Mouse (Mus musculus) forebrain, embryonic 14.5 days (tissue): ENCODE results near the gene Usp46. TPM values are rescaled to one million over a fixed set of nuclear protein-coding genes. Genes with fewer than 3 reads are reported as not detected.

Experiments used
- ATAC-seq: fragments of 200-750 bp; cut with Nextera tagmentation; 2 replicates; pipeline ENCODE4 v1.8.0; 2017; ENCODE audit warnings: mild to moderate bottlenecking, moderate library complexity
- DNase-seq: peaks from one replicate; pipeline ENCODE4 v3.0.0-alpha.2; 2015; ENCODE audit warnings: low spot score
- H3K27ac ChIP-seq: fragments of 300-500 bp; sonication (generic); 2 replicates; pipeline ENCODE4 v1.5.1; 2014; ENCODE audit warnings: low read depth, mild to moderate bottlenecking, control low read depth, low read length, moderate library complexity
- H3K27me3 ChIP-seq: fragments of 300-500 bp; sonication (generic); replicated peaks from 2 replicates; pipeline ENCODE4 v1.6.1; 2014; ENCODE audit warnings: low read length, control low read depth, mixed read lengths; ENCODE audit not compliant: control insufficient read depth, insufficient read depth
- H3K36me3 ChIP-seq: fragments of 300-500 bp; sonication (generic); 2 replicates; pipeline ENCODE4 v1.6.1; 2014; ENCODE audit warnings: low read length, control low read depth; ENCODE audit not compliant: control insufficient read depth, insufficient read depth
- H3K4me1 ChIP-seq: fragments of 300-500 bp; sonication (generic); 2 replicates; pipeline ENCODE4 v1.6.1; 2014; ENCODE audit warnings: antibody characterized with exemption, low read length, control low read depth; ENCODE audit not compliant: control insufficient read depth, insufficient read depth
- H3K4me2 ChIP-seq: fragments of 300-500 bp; sonication (generic); 2 replicates; pipeline ENCODE4 v1.6.1; 2014; ENCODE audit warnings: mild to moderate bottlenecking, control low read depth, low read length
- H3K4me3 ChIP-seq: fragments of 300-500 bp; sonication (generic); 2 replicates; pipeline ENCODE4 v1.5.1; 2014; ENCODE audit warnings: low read depth, low read length, control low read depth
- H3K9ac ChIP-seq: fragments of 300-500 bp; sonication (generic); 2 replicates; pipeline ENCODE4 v1.6.1; 2014; ENCODE audit warnings: mild to moderate bottlenecking, low read length, control low read depth, moderate library complexity
- H3K9me3 ChIP-seq: fragments of 300-500 bp; sonication (generic); replicated peaks from 2 replicates; pipeline ENCODE4 v1.6.1; 2016; ENCODE audit warnings: low read length, control low read depth, mixed read lengths; ENCODE audit not compliant: control insufficient read depth
- WGBS: fragments of 180-500 bp; shearing (Covaris S2); extraction: QIAGEN DNeasy Blood & Tissue Kit; methylation state at CpG from one replicate; pipeline ENCODE4 v1.1.7; 2014; 5-methylcytosine and 5-hydroxymethylcytosine counted together
- polyA plus RNA-seq: library from polyadenylated mRNA; unstranded; fragments of >200 nt; fragmentation: Nextera tagmentation; extraction: Ambion mirVana; gene quantifications from 2 replicates; pipeline ENCODE4 v1.2.1, GENCODE M21; 2014

Gene Usp46
- polyA plus RNA-seq, 1 experiment from 2014 or later, result 31.8 TPM

- H3K4me3 ChIP-seq, result no peak overlapping the region
- DNase-seq (no peak), ATAC-seq (no peak)
- no peaks in the 10 kb centered on the region for H3K9me3 ChIP-seq
- peaks cover 9% of the 10 kb centered on the region for H3K4me1 ChIP-seq
- H3K27ac ChIP-seq, result no peak overlapping the region
- WGBS, result 88% methylated on average over 2 of the region's 2 CpGs
- H3K36me3 ChIP-seq, result peaks cover 30% of the 10 kb centered on the region
- H3K27me3 ChIP-seq, result no peaks in the 10 kb centered on the region
- H3K9ac ChIP-seq, result no peak overlapping the region
- H3K4me2 ChIP-seq, result no peak overlapping the region
These were observed 27.4 kb upstream of the Usp46 start for GRCm38 (mm10) chr5:74095611-74096010.

GRCm38 (mm10) chr5:74094841-74095437 lies 26.7 kb upstream of the Usp46 start:
- peaks cover 9% of the 10 kb centered on the region for H3K4me1 ChIP-seq
- no peak overlapping the region for H3K9ac ChIP-seq
- 87% methylated on average over 8 of the region's 8 CpGs for WGBS
- no peak overlapping the region for H3K4me3 ChIP-seq
- H3K9me3 ChIP-seq, result no peaks in the 10 kb centered on the region
- H3K27me3 ChIP-seq, result no peaks in the 10 kb centered on the region
- no peak for ATAC-seq
- no peak for DNase-seq
- peak overlapping the region; percentile 83 for H3K4me2 ChIP-seq
- no peak overlapping the region for H3K27ac ChIP-seq
- peaks cover 30% of the 10 kb centered on the region for H3K36me3 ChIP-seq

GRCm38 (mm10) chr5:74093556-74094428 lies 25.6 kb upstream of the Usp46 start:
- DNase-seq, result no peak
- H3K4me2 ChIP-seq, result peak overlapping the region; percentile 83
- H3K4me3 ChIP-seq, result peak overlapping the region; percentile 94
- peaks cover 9% of the 10 kb centered on the region for H3K4me1 ChIP-seq
- ATAC-seq, result no peak
- 25% methylated on average over 11 of the region's 11 CpGs for WGBS
- peak overlapping the region; percentile 78 for H3K27ac ChIP-seq
- peak overlapping the region; percentile 98 for H3K9ac ChIP-seq
- H3K27me3 ChIP-seq, result no peaks in the 10 kb centered on the region
- no peaks in the 10 kb centered on the region for H3K9me3 ChIP-seq
- peaks cover 30% of the 10 kb centered on the region for H3K36me3 ChIP-seq

- Histone ChIP-seq H3K4me2 (peak overlapping the region; percentile 83), H3K4me3 (peak overlapping the region; percentile 94), H3K27me3 (no peaks in the 10 kb centered on the region), H3K9ac (peak overlapping the region; percentile 98), H3K9me3 (no peaks in the 10 kb centered on the region), H3K27ac (peak overlapping the region; percentile 78), H3K4me1 (peaks cover 9% of the 10 kb centered on the region), H3K36me3 (peaks cover 24% of the 10 kb centered on the region)
- DNase-seq (peak; percentile 98), ATAC-seq (peak; percentile 99)
- WGBS, result under 1% methylated on average over 57 of the region's 57 CpGs
These were observed 24.8 kb upstream of the Usp46 start for GRCm38 (mm10) chr5:74092833-74093555.

- H3K27ac ChIP-seq, result no peak overlapping the region
- DNase-seq, result no peak
- H3K27me3 ChIP-seq, result no peaks in the 10 kb centered on the region
- peaks cover 19% of the 10 kb centered on the region for H3K36me3 ChIP-seq
- H3K9ac ChIP-seq, result peak overlapping the region; percentile 41; the same call in 1 of the 2 replicates
- WGBS, result 43% methylated on average over 4 of the region's 4 CpGs
- H3K4me2 ChIP-seq, result peak overlapping the region; percentile 83
- peaks cover 9% of the 10 kb centered on the region for H3K4me1 ChIP-seq
- no peak for ATAC-seq
- H3K4me3 ChIP-seq, result peak overlapping the region; percentile 94
- H3K9me3 ChIP-seq, result no peaks in the 10 kb centered on the region
These were observed 24.2 kb upstream of the Usp46 start for GRCm38 (mm10) chr5:74092481-74092832.

- Histone ChIP-seq H3K27me3 (no peaks in the 10 kb centered on the region), H3K36me3 (peaks cover 2% of the 10 kb centered on the region), H3K9ac (no peak overlapping the region), H3K4me1 (peaks cover 7% of the 10 kb centered on the region), H3K4me2 (no peak overlapping the region), H3K9me3 (no peaks in the 10 kb centered on the region), H3K27ac (no peak overlapping the region), H3K4me3 (no peak overlapping the region)
- WGBS, result 91% methylated on average over 3 of the region's 3 CpGs
- no peak for DNase-seq
- ATAC-seq, result no peak
These were observed 21.4 kb upstream of the Usp46 start for GRCm38 (mm10) chr5:74089643-74090042.

GRCm38 (mm10) chr5:74081756-74082155 lies 13.5 kb upstream of the Usp46 start:
- DNase-seq (no peak), ATAC-seq (no peak)
- no peaks in the 10 kb centered on the region for H3K36me3 ChIP-seq
- no peak overlapping the region for H3K9ac ChIP-seq
- no peaks in the 10 kb centered on the region for H3K4me1 ChIP-seq
- no peak overlapping the region for H3K27ac ChIP-seq
- no peak overlapping the region for H3K4me2 ChIP-seq
- 97% methylated on average over 6 of the region's 6 CpGs for WGBS
- no peaks in the 10 kb centered on the region for H3K9me3 ChIP-seq
- H3K27me3 ChIP-seq, result no peaks in the 10 kb centered on the region; the same call in 1 of the 2 replicates
- H3K4me3 ChIP-seq, result no peak overlapping the region

GRCm38 (mm10) chr5:74078861-74079615 lies 10.8 kb upstream of the Usp46 start:
- Histone ChIP-seq H3K9me3 (no peaks in the 10 kb centered on the region), H3K27ac (no peak overlapping the region), H3K4me1 (no peaks in the 10 kb centered on the region), H3K4me3 (no peak overlapping the region), H3K4me2 (no peak overlapping the region), H3K9ac (no peak overlapping the region), H3K27me3 (no peaks in the 10 kb centered on the region; the same call in 1 of the 2 replicates), H3K36me3 (no peaks in the 10 kb centered on the region)
- DNase-seq (no peak), ATAC-seq (no peak)
- 80% methylated on average over 11 of the region's 11 CpGs for WGBS
